Mouse (Mus musculus) brown adipose tissue, adult 24 weeks (tissue): Measurements from ENCODE around the gene Stox2. TPM values are rescaled to one million over a fixed set of nuclear protein-coding genes. Genes with fewer than 3 reads are reported as not detected.

Source experiments
- H3K27ac ChIP-seq: fragments of 200-500 bp; replicated peaks from 2 replicates; pipeline ENCODE4 v1.5.1; 2012; ENCODE audit warnings: low read depth, mild to moderate bottlenecking, low read length
- H3K4me1 ChIP-seq: fragments of 200-500 bp; 2 replicates; pipeline ENCODE4 v1.6.1; 2012; ENCODE audit warnings: low read length, mixed read lengths; ENCODE audit not compliant: control insufficient read depth, insufficient read depth, insufficient read length
- H3K4me3 ChIP-seq: fragments of 200-500 bp; 2 replicates; pipeline ENCODE4 v1.5.1; 2012; ENCODE audit warnings: low read depth, mild to moderate bottlenecking, low read length, moderate library complexity; ENCODE audit not compliant: insufficient read depth
- polyA plus RNA-seq: library from polyadenylated mRNA; stranded (reverse); fragments of >200 nt; gene quantifications from 2 replicates; pipeline ENCODE4 v1.2.4, GENCODE M21; 2012; ENCODE audit not compliant: missing spikeins, insufficient read depth, insufficient read length

Stox2 gene
- polyA plus RNA-seq, 1 experiment, result 6.5 TPM

- no peak overlapping the region for H3K27ac ChIP-seq
- peaks cover 12% of the 10 kb centered on the region; the same call in 1 of the 2 replicates for H3K4me1 ChIP-seq
- no peak overlapping the region for H3K4me3 ChIP-seq
These were observed 62.5 kb downstream of the Stox2 start for GRCm38 (mm10) chr8:47383632-47384031.

GRCm38 (mm10) chr8:47381216-47381615 lies 64.9 kb downstream of the Stox2 start:
- Histone ChIP-seq H3K27ac (peak overlapping the region; percentile 64; the same call in 1 of the 2 replicates), H3K4me3 (no peak overlapping the region), H3K4me1 (peaks cover 8% of the 10 kb centered on the region)

DNA sequence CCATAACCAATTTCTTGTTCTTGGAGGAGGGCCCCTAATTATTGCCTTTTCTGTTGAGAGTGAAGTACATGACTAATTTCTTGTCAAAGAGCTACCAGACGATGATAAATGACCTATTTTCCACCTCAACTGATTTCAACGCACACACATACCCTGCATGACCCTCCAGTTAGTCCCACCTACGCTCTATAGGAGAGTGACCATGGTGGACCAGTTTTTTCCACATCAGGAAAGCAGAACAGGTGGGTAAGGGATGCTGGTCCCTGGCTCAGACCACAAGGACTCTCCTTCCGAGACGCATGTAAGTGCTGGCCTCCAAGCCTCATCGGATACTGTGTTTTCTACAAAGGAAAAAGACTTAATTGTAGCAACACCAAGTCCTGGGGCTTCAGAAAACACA lies 65.4 kb downstream of the Stox2 start:
- Histone ChIP-seq H3K27ac (peak overlapping the region; percentile 64), H3K4me1 (peaks cover 8% of the 10 kb centered on the region), H3K4me3 (no peak overlapping the region)

DNA sequence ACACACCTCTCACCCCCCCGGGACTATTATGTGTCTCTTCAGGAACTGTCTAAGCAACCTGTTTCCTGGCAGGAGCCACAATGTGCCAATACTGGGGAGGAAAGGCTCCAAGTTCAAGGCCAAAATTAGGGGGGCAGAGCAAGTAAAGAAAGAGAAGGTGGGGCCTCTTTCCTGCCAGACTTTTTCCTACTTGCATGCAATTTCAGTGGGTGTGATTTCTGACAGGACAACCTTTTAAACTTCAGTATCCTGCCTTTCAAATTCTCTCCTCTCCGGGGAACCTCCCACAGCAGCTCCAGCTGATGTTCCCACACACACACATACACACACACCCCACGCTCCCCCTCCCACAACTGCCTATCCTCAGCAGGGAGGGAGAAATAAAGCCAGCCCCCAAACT lies 66.1 kb downstream of the Stox2 start:
- peak overlapping the region; percentile 64 for H3K27ac ChIP-seq

GRCm38 (mm10) chr8:47376651-47377050 lies 69.5 kb downstream of the Stox2 start:
- Histone ChIP-seq H3K27ac (no peak overlapping the region), H3K4me1 (peaks cover 7% of the 10 kb centered on the region), H3K4me3 (no peak overlapping the region)

More for the DNA sequence above, 66.1 kb downstream of the Stox2 start:
- Histone ChIP-seq H3K4me3 (no peak overlapping the region), H3K4me1 (peaks cover 8% of the 10 kb centered on the region)

DNA sequence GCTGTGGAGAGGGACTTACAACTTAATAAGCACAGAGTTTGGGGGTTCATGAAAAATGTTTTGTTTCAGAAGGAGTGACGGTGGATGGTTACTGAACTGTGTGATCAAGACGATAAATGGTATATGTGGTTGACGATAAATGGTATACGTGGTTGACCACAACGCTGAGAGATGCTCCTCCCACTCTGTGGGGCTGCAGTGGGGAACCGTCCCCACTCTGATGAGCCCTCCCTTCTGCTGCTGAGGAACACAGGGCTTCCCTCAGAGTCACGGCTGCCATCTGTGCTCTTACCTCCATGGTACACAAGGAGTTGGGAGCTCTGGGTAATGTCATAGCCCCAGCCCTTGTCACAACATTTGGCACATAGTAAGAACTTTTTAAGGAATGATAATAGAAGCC lies 72.4 kb downstream of the Stox2 start:
- H3K4me1 ChIP-seq, result peaks cover 6% of the 10 kb centered on the region
- no peak overlapping the region for H3K27ac ChIP-seq
- H3K4me3 ChIP-seq, result no peak overlapping the region

GRCm38 (mm10) chr8:47371539-47371938 lies 74.6 kb downstream of the Stox2 start:
- Histone ChIP-seq H3K4me3 (peak overlapping the region; percentile 25; the same call in 1 of the 2 replicates), H3K27ac (0 out of 2 replicates have a peak overlapping the region, but pooled peaks have one; percentile 12), H3K4me1 (peaks cover 6% of the 10 kb centered on the region)

DNA sequence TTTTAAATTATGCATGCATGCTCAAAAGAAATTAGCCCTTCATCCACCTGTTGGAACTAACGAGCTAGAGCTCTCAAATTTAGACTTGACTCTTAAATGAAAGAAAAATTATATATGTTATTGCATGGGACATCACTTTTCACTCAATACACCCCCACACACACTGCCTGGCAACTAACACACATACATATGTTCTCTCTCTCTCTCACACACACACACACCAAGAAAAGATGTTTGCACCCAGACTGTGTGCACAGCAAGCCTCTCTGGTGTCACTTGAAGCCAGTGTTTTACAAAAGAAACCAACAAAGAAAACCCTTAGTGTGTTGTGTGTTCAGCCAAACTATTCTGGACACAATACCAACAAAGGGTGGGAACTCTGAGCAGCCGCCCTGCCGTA lies 75.1 kb downstream of the Stox2 start:
- H3K4me1 ChIP-seq, result peaks cover 8% of the 10 kb centered on the region
- no peak overlapping the region for H3K4me3 ChIP-seq
- H3K27ac ChIP-seq, result 0 out of 2 replicates have a peak overlapping the region, but pooled peaks have one; percentile 12

DNA sequence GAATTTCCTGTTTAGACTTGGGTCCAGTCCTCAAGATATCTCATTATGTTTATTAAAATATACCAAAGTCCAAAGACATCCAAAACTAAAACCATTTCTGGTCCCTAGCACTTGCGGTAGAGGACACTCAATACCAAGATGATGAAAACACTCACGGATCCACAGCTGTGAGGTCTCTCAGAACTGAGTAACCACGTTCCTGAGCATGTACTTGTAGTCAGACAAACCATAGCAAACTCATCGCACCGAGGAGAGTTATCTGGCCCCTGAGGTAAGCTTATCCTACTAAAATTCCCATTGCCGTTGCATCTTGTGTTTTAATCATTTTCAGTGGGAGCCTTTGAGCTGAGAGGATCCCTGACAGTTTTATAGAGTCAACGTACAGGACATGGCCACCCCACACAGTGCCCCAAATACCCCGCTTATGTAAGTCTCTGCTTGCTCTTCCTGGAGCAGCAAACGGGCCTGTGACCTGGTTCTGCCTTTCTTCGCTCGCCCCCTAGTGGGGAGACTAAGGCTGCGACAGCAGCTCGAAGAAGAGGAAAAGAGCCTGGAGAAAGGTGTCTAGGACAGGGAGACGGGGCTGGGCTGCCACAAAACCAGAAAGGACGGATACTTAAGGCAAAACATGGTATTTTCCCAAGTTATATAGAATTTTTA lies 75.6 kb downstream of the Stox2 start:
- no peak overlapping the region; the same call in 1 of the 2 replicates for H3K4me3 ChIP-seq
- H3K27ac ChIP-seq, result no peak overlapping the region
- H3K4me1 ChIP-seq, result peaks cover 8% of the 10 kb centered on the region

DNA sequence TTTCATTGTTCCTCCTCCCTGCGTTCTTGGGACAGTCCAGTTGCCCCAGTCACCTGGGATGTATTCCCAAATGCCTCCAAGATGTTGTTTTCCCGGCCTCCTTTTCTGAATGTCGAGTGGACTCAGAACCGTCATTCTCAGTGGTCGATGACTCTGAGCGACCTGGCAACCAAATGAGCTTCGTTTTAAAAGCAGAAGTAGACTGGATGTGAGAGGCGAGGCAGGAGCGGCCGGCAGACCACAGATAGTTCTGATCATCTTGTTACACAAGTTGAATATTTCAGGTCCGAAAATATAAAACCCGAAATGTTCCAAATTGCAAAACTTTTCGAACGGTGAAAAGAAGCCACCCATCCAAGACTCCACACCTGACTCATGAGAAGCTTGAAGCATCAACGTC lies 76.2 kb downstream of the Stox2 start:
- Histone ChIP-seq H3K4me1 (peaks cover 8% of the 10 kb centered on the region), H3K4me3 (no peak overlapping the region), H3K27ac (no peak overlapping the region)

DNA sequence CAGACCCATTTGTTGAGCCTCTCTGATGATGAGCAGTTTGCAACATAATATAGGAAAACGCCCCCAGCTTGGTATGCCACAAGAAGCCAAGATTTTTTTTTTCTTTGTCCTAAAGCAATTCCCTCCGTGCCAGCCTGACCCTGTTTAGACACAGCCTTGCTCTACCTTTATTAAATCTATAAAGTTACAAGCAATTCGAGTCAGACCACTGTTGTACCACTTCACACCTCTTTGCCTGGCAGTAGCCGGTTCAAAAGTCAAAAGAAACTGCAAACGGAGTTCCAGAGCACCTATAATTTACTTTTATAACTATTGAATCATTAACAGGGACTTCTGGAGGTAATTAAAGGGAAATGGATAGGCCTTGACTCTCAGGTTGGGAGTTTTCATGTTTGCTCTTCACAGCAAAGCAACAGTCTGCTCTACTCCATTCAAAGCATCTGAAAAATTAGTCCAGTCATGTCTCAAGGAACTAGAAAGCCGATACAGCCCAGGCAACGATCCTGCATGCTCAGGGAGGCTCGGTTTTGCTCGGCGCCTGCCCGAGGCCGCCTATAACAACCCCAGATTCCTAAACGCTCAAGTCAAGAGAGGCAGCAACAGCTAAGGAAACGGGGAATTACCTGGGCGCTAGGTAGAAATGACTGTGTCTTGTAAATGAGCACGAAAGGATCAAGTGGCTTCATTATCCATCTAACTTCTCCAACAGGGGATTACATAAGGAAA lies 77.0 kb downstream of the Stox2 start:
- no peak overlapping the region for H3K4me3 ChIP-seq
- H3K27ac ChIP-seq, result no peak overlapping the region
- peaks cover 8% of the 10 kb centered on the region for H3K4me1 ChIP-seq

DNA sequence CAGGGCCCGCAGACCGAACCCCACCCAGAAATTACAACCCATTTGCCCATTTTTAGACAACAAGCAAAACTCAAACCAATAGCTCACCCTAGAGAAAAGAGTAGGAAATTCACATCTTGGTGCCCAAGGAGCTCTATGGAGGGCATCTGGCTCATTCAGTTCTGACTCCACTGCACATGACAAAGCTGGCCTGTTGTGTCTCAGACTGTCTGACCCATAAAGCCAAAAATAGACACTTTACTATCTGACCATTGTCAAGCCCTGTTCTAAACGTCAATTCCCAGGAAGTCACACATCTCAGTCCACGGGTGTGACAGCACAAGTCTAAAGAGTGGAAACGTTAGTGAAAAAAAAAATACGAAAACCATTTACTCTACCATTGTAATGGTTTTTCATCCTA lies 79.1 kb downstream of the Stox2 start:
- Histone ChIP-seq H3K27ac (no peak overlapping the region), H3K4me3 (no peak overlapping the region), H3K4me1 (peaks cover 16% of the 10 kb centered on the region)

GRCm38 (mm10) chr8:47363271-47363670 lies 82.9 kb downstream of the Stox2 start:
- no peak overlapping the region for H3K4me3 ChIP-seq
- H3K4me1 ChIP-seq, result peaks cover 16% of the 10 kb centered on the region
- no peak overlapping the region for H3K27ac ChIP-seq

DNA sequence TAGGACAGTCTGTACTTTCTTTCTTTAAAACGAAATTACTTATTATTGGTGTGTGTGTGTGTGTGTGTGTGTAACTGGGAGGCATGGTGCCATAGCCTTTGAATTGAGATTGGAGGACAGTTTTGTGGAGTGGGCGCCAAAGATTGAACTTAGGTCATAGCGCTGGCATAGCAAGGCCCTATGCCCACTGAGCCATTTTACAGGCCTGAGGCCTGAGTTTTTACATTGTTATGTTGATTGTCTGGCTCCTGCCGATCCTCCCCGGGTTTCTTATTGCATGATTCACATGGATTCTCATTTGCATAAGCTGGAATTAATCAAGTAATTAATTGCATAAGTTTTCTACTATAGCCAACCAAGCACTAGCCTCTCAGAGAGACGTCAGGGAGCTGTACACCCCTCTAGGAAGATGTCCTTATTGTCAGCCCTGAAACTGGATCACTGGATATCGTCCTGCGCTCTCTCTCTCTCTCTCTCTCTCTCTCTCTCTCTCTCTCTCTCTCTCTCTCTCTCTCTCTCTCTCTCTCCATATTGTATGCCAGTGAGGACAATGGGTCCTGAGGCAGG lies 90.7 kb downstream of the Stox2 start:
- no peak overlapping the region for H3K27ac ChIP-seq
- peaks cover 13% of the 10 kb centered on the region; the same call in 1 of the 2 replicates for H3K4me1 ChIP-seq
- H3K4me3 ChIP-seq, result no peak overlapping the region

GRCm38 (mm10) chr8:47354523-47355168 lies 91.5 kb downstream of the Stox2 start:
- Histone ChIP-seq H3K4me1 (peaks cover 14% of the 10 kb centered on the region; the same call in 1 of the 2 replicates), H3K4me3 (no peak overlapping the region), H3K27ac (no peak overlapping the region)
